Mouse (Mus musculus) midbrain, embryonic 16.5 days (tissue): Measurements from ENCODE around the gene Ucn. TPM values are rescaled to one million over a fixed set of nuclear protein-coding genes. Genes with fewer than 3 reads are reported as not detected.

Experiments used
- ATAC-seq: fragments of 200-750 bp; cut with Nextera tagmentation; 2 replicates; pipeline ENCODE4 v1.8.0; 2017; ENCODE audit warnings: moderate TSS enrichment
- H3K27ac ChIP-seq: fragments of 300-500 bp; sonication (generic); 2 replicates; pipeline ENCODE4 v1.5.1; 2014; ENCODE audit warnings: mild to moderate bottlenecking, low read length, mixed read lengths
- H3K27me3 ChIP-seq: fragments of 300-500 bp; sonication (generic); 2 replicates; pipeline ENCODE4 v1.6.1; 2014; ENCODE audit warnings: low read depth, low read length, mixed read lengths; ENCODE audit not compliant: control insufficient read depth, insufficient read depth
- H3K36me3 ChIP-seq: fragments of 300-500 bp; sonication (generic); 2 replicates; pipeline ENCODE4 v1.6.1; 2014; ENCODE audit warnings: mild to moderate bottlenecking, low read length, moderate library complexity, mixed read lengths; ENCODE audit not compliant: control insufficient read depth, insufficient read depth
- H3K4me1 ChIP-seq: fragments of 300-500 bp; sonication (generic); 2 replicates; pipeline ENCODE4 v1.6.1; 2014; ENCODE audit warnings: mild to moderate bottlenecking, low read length, mixed read lengths; ENCODE audit not compliant: control insufficient read depth, insufficient read depth
- H3K4me2 ChIP-seq: fragments of 300-500 bp; sonication (generic); 2 replicates; pipeline ENCODE4 v1.6.1; 2014; ENCODE audit warnings: mild to moderate bottlenecking, low read length, mixed read lengths
- H3K4me3 ChIP-seq: fragments of 300-500 bp; sonication (generic); 2 replicates; pipeline ENCODE4 v1.5.1; 2014; ENCODE audit warnings: low read depth, mild to moderate bottlenecking, low read length, moderate library complexity, mixed read lengths
- H3K9ac ChIP-seq: fragments of 300-500 bp; sonication (generic); 2 replicates; pipeline ENCODE4 v1.6.1; 2014; ENCODE audit warnings: low read depth, low read length, mixed read lengths
- H3K9me3 ChIP-seq: fragments of 300-500 bp; sonication (generic); replicated peaks from 2 replicates; pipeline ENCODE4 v1.6.1; 2014; ENCODE audit warnings: mild to moderate bottlenecking, low read length, mixed read lengths; ENCODE audit not compliant: control insufficient read depth, poor library complexity, severe bottlenecking
- WGBS: fragments of 180-500 bp; shearing (Covaris S2); extraction: QIAGEN DNeasy Blood & Tissue Kit; methylation state at CpG from one replicate; pipeline ENCODE4 v1.1.7; 2014; 5-methylcytosine and 5-hydroxymethylcytosine counted together
- polyA plus RNA-seq: library from polyadenylated mRNA; unstranded; fragments of >200 nt; fragmentation: Nextera tagmentation; extraction: Ambion mirVana; gene quantifications from 2 replicates; pipeline ENCODE4 v1.2.1, GENCODE M21; 2015

The Ucn gene
- polyA plus RNA-seq, 1 experiment from 2014 or later, result not detected

GRCm38 (mm10) chr5:31094100-31094798, 44.4 kb downstream of the Ucn start:
- H3K9me3 ChIP-seq, result no peaks in the 10 kb centered on the region
- peak overlapping the region; percentile 60 for H3K4me2 ChIP-seq
- no peaks in the 10 kb centered on the region for H3K36me3 ChIP-seq
- peaks cover 61% of the 10 kb centered on the region for H3K27me3 ChIP-seq
- peak overlapping the region; percentile 26; the same call in 1 of the 2 replicates for H3K4me3 ChIP-seq
- ATAC-seq, result no peak
- peaks cover 29% of the 10 kb centered on the region for H3K4me1 ChIP-seq
- 2% methylated on average over 29 of the region's 29 CpGs for WGBS
- no peak overlapping the region for H3K27ac ChIP-seq
- H3K9ac ChIP-seq, result no peak overlapping the region

- WGBS, result under 1% methylated on average over 54 of the region's 54 CpGs
Measured at GRCm38 (mm10) chr5:31093151-31094041, 45.2 kb downstream of the Ucn start.

GRCm38 (mm10) chr5:31092231-31092975, 46.2 kb downstream of the Ucn start:
- peak overlapping the region; percentile 70 for H3K9ac ChIP-seq
- H3K27ac ChIP-seq, result no peak overlapping the region
- peak overlapping the region; percentile 60 for H3K4me2 ChIP-seq
- WGBS, result 2% methylated on average over 51 of the region's 53 CpGs
- H3K4me3 ChIP-seq, result peak overlapping the region; percentile 43
- no peak for ATAC-seq
- H3K27me3 ChIP-seq, result peaks cover 58% of the 10 kb centered on the region
- H3K4me1 ChIP-seq, result peaks cover 29% of the 10 kb centered on the region
- H3K9me3 ChIP-seq, result no peaks in the 10 kb centered on the region
- H3K36me3 ChIP-seq, result no peaks in the 10 kb centered on the region

More at GRCm38 (mm10) chr5:31093151-31094041, 45.2 kb downstream of the Ucn start:
- Histone ChIP-seq H3K9me3 (no peaks in the 10 kb centered on the region), H3K4me2 (peak overlapping the region; percentile 60), H3K4me1 (peaks cover 29% of the 10 kb centered on the region), H3K27ac (no peak overlapping the region), H3K36me3 (no peaks in the 10 kb centered on the region), H3K27me3 (peaks cover 61% of the 10 kb centered on the region), H3K9ac (peak overlapping the region; percentile 70), H3K4me3 (peak overlapping the region; percentile 43)
- ATAC-seq, result peak; percentile 50; the same call in 1 of the 2 replicates

Other genes with a start within 250 kb of the Ucn start
- 202 and 215 TPM in 2 replicates for gene Ost4, start 231.0 kb downstream of the Ucn start, polyA plus RNA-seq
- 11.7 and 12.3 TPM in 2 replicates for gene Emilin1, start 225.4 kb downstream of the Ucn start, polyA plus RNA-seq
- gene Khk, start 217.4 kb downstream of the Ucn start, polyA plus RNA-seq, result 9.6 and 9.9 TPM in 2 replicates
- 68.2 and 86.8 TPM in 2 replicates for gene Cgref1, start 193.2 kb downstream of the Ucn start, polyA plus RNA-seq
- 102 and 105 TPM in 2 replicates for gene Preb, start 178.5 kb downstream of the Ucn start, polyA plus RNA-seq
- gene Tcf23, start 170.2 kb downstream of the Ucn start, polyA plus RNA-seq, result not detected in 2 replicates
- 171 and 182 TPM in 2 replicates for gene Atraid, start 90.5 kb downstream of the Ucn start, polyA plus RNA-seq
- gene Slc5a6, start 89.9 kb downstream of the Ucn start, polyA plus RNA-seq, result 29.4 and 30.3 TPM in 2 replicates
- 14.5 and 14.8 TPM in 2 replicates for gene Cad, start 84.0 kb downstream of the Ucn start, polyA plus RNA-seq
- not detected in 2 replicates for gene Dnajc5g, start 32.5 kb downstream of the Ucn start, polyA plus RNA-seq
- 15.6 and 18.0 TPM in 2 replicates for gene Slc30a3, start 30.6 kb downstream of the Ucn start, polyA plus RNA-seq
- gene Trim54, start 22.1 kb downstream of the Ucn start, polyA plus RNA-seq, result not detected in 2 replicates
- gene Mpv17, start 15.4 kb upstream of the Ucn start, polyA plus RNA-seq, result 48.1 and 54.2 TPM in 2 replicates
- gene Gm29609, start 41.1 kb upstream of the Ucn start, polyA plus RNA-seq, result 1.9 and 2.8 TPM in 2 replicates
- 61.7 and 63.6 TPM in 2 replicates for gene Gtf3c2, start 41.3 kb upstream of the Ucn start, polyA plus RNA-seq
- 117 and 125 TPM in 2 replicates for gene Snx17, start 54.4 kb upstream of the Ucn start, polyA plus RNA-seq
- 81.5 and 93.8 TPM in 2 replicates for gene Eif2b4, start 54.6 kb upstream of the Ucn start, polyA plus RNA-seq
- gene Zfp513, start 63.5 kb upstream of the Ucn start, polyA plus RNA-seq, result 12.6 and 14.3 TPM in 2 replicates
- gene Ppm1g, start 81.9 kb upstream of the Ucn start, polyA plus RNA-seq, result 183 and 186 TPM in 2 replicates
- gene Nrbp1, start 102.0 kb upstream of the Ucn start, polyA plus RNA-seq, result 156 and 165 TPM in 2 replicates
- 0.62 and 0.71 TPM in 2 replicates for gene Gm9970, start 102.4 kb upstream of the Ucn start, polyA plus RNA-seq
- gene Krtcap3, start 112.9 kb upstream of the Ucn start, polyA plus RNA-seq, result 2.1 and 2.2 TPM in 2 replicates
- gene Ift172, start 152.3 kb upstream of the Ucn start, polyA plus RNA-seq, result 32.3 and 40.0 TPM in 2 replicates
- gene Fndc4, start 157.3 kb upstream of the Ucn start, polyA plus RNA-seq, result 96.2 and 97.6 TPM in 2 replicates
- gene Gckr, start 158.6 kb upstream of the Ucn start, polyA plus RNA-seq, result 0.42 and 1.6 TPM in 2 replicates